9 mouse cellular contexts compared by ENCODE assay signal in genomic region chr17:73942268-73942962, GRCm38 (mm10). TPM values are rescaled to one million over a fixed set of nuclear protein-coding genes. Genes with fewer than 3 reads are reported as not detected.
DNase-seq lines count a peak whose midpoint lies in the region.
"Had no signal": no experiment of that assay in that cellular context is flagged by ENCODE, and none has a peak within 500 bp of the region (broad histone marks: within the 10 kb centered on the region; RNA-seq: fewer than 3 reads in every experiment).

No protein-coding gene starts in this region.

- peak; percentile 97 for DNase-seq in heart, adult 11 months
- DNase-seq in heart, postnatal 25 days (ENCODE audit: low spot score), result no peak
- DNase-seq in B cell, adult 2 months, result peak; percentile 15 to 19
- peak; percentile 61 for DNase-seq in large intestine, adult 2 months (ENCODE audit: low read depth, low spot score)
- no peak for DNase-seq in embryo, embryonic 10 days (ENCODE audit: low spot score)
- no peak for DNase-seq in thymus, postnatal 14 days
- DNase-seq in thymus, postnatal 36 days, result no peak

- H3K4me3 ChIP-seq in brown adipose tissue, adult 24 weeks (ENCODE audit: insufficient read depth, low read depth, low read length), result peak overlapping the region; percentile 33
- H3K4me3 ChIP-seq: forebrain, embryonic 13.5 days had no signal

- peak overlapping the region; percentile 98 for H3K27ac ChIP-seq in brown adipose tissue, adult 24 weeks (replicated peaks; ENCODE audit: low read depth, low read length)
- H3K27ac ChIP-seq: forebrain, embryonic 13.5 days had no signal

- intact Hi-C loops in heart, postnatal 25 days (cut with DNase I), result no loop called here

- peaks cover 32% of the 10 kb centered on the region for H3K4me1 ChIP-seq in brown adipose tissue, adult 24 weeks (ENCODE audit: control insufficient read depth, insufficient read depth, insufficient read length, low read length)
- H3K4me1 ChIP-seq: forebrain, embryonic 13.5 days had no signal

- 5% methylated on average over 3 of the region's 3 CpGs for WGBS in large intestine, adult 2 months

RNA-seq across cellular contexts. Expression of gene Xdh, which starts 7.6 kb away (rescaled TPM):
- total RNA-seq in heart, postnatal 25 days (2021), result 100 to 1,000 TPM in 1 of 2 experiments, 10 to 100 TPM in 1; 88.2 to 109 TPM
- polyA plus RNA-seq in brown adipose tissue, adult 24 weeks (2012; ENCODE audit: insufficient read depth, insufficient read length, missing spikeins), result 46.7 and 49.3 TPM in 2 replicates
- 126 and 243 TPM in 2 replicates for polyA plus RNA-seq in large intestine, adult 2 months (2012; rRNA removed)

Comparison
In these comparisons a context has a peak if more than half of its experiments do, and no peak if none do; other contexts are left out.
1. DNase-seq: peak in heart, adult 11 months (single experiment), B cell, adult 2 months (2 of 2) and large intestine, adult 2 months (single experiment); none in heart, postnatal 25 days (single experiment), embryo, embryonic 10 days (single experiment), thymus, postnatal 14 days (single experiment) and thymus, postnatal 36 days (0 of 2).